Mouse (Mus musculus) skeletal muscle tissue, adult 2 months (tissue): ENCODE measurements around the gene Slx1b.
"Not testable (repeated sequence)": the region's sequence is repeated elsewhere in the genome, so short reads cannot be mapped to it uniquely, and the experiment has no call there.

Experiments used
- DNase-seq: peaks from one replicate; pipeline ENCODE4 v3.0.0-alpha.2; 2012; ENCODE audit warnings: low read depth, low spot score

Slx1b gene

DNA sequence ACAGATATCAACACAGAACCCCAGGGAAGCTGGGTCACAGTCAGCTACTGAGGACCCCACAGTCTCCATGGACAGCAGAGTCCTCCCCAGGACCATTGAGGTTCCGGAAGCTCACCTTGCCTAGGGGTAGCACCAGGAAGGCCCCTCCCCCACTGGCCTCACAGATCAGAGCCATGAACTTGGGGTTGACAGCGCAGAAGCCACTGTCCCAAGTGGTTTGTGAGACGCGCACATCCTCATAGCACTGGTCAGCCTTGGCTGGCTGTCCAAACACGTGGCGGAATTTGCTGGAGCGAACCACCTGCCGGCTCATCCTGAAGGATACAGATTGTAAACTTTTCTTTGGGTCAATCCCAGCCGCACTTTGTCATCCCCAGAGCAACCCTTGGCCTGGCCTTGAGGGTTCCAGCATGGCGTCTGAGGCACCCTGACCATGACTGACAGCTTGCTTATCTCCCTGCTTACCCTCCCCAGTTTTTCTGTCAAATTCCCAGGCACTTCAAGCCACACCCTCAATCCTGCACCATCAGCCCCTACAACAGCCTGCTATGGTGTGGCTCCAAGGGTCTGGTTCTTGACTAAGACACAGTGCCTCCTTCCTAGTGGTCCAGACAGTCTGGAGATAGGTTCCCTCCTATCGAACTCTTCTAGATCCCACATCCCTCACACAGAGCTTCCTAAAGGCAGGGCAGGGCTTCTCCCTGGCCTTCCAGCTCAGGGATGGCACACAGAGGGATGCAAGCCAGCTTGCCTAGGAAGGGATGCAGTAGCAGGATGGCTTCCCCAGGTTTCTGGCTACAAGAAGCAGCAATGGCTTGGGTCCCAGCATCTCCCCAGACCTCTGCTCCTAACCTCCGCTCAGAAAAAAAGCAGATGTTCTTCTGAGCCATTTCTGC is 7.5 kb upstream of the Slx1b start:
- no peak for DNase-seq

DNA sequence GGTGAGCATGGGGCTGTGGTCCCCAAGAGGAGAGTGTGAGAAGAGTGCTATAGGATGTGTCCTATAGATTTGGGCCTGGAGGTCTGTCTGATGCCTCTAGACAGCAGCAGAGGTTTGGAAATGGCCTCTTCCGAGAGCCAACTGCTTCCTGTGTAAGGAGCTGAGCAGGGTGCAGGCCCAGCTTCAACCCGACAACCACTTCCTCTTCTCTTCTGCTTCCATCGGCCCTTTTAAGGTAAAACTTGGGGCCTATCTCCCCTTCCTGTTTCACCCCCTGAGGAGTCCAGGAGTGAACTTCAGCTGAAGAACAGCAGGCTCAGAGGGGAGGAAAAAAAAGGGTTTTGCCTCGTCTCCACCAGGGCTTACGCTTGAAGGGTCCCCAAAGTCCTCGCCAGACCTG is 6.8 kb upstream of the Slx1b start:
- no peak for DNase-seq

DNA sequence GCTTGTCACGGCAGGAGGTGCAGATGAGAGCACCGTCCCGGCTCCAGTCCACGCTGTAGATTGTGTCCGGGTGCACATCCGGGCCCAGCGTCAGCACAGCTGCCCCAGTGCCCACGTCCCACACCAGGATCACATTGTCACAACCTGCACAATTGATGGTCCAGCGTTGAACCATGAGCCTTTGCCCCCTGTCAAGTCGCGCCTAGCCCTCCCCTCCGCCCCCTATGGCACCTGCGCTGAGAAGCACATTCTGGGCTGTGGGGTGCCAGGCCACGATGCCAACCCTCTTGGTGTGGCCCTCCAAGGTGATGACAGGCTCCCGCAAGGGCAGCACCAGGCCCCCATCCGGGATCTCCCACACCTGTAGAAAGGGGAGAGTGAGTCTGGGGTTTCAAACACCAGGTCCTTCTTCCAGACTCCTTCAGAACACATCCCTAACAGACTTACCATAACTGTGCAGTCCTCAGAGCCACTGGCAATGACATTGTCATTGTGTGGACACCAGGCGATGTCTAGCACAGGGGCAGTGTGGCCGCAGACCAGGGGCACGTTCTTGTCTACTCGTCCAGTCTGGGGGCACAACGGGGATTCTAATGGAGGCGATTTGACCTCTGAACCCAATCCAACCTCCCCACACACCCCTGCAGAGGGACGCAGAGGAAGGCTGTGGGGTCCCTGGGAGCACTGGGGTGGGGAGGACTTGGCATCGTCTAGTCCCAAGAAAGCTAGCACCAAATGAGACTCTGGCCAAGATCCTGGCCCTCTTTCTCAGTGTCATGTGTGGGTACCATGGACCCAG is 6.2 kb upstream of the Slx1b start:
- no peak for DNase-seq

- peak; percentile 54 for DNase-seq
These were observed 5.5 kb upstream of the Slx1b start for GRCm38 (mm10) chr7:126701070-126701469.

DNA sequence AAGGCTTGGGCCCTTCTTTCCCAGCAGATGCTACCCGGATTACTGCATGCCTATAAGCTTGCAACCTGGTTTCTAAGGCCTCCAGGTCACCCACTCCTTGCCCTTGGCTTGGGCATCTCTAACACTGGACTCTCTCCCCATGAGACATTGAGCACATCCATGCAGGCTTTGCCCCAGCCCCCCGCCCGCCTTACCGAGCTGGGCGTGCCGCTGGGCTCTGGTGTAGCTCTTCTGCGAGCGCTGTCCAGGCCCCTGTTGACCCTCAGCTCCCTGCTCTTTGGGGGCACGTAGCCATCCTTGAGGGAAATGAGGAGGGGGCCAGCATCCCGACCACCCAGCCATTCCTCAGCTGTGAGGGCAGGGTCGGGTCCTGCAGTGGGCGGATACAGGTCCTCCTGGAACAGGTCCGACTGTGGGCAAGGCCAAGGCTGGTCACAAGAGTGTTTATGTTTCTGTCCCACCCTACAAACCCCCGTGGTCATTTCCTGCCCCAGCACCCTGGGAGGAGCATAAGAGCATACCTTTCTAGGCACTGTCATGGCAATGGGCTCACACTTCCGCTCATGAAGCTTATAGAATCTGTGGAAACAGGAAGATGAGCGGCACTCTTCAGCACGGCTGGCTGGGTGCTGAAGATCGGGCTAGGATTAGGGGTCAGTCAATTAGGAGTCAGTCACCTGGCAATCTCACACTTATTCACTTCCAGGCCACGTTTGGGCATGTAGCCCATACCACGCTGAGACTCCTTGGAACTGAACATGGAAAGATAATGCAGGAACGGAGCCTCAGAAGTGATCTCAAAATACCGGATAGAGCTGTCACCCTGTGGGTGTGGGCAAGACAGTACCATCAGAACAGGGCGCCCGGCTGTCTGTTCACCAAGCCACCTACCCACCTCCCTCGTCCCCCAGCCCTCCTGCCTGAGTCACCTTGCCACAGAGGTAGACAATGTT is 4.8 kb upstream of the Slx1b start:
- no peak for DNase-seq

GRCm38 (mm10) chr7:126697838-126698237 is 2.3 kb upstream of the Slx1b start:
- no peak for DNase-seq

- no peak for DNase-seq
These were observed 1.3 kb upstream of the Slx1b start for GRCm38 (mm10) chr7:126696886-126697285.

DNA sequence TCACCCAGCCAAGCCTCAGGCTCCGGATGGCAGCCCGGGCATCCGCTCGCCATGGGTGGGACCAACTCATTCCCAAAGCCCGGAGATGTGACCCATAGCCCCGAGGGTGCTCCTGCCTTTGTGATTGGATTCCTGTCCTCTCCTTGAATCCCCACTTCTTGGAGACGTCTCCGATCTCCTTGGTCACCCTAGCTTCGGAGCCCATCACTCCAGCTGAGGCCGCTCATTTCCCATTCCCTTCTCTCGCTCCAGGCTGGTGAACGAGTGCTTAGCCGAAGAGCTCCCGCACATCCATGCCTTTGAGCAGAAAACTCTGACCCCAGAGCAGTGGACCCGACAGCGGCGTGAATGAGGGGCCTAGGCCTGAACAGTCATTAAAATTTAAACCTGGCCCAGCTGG is 719 bp upstream of the Slx1b start:
- no peak for DNase-seq

DNA sequence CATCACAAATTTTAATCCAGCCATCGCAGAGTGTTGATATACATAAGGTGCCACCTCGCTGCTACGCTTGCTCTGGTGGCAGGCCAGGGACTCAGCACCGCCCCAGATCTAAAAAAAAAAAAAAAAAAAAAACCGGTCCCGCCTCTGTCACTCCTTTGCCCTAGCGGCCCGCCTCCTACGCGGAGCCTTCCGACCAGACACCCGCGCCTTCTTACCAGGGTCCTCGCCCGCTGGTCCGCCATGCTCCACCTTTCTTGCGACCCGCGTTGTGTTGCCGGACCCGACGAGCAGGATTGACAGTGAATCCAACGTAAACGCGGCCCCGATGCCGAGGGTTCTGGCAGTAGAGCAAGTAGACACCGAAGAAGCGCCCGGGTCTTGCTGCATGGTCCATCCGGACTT is 373 bp downstream of the Slx1b start, which contains the start of gene Bola2:
TSS of gene Bola2 (plus strand) at position 192 of the 402 bp plus-strand sequence.
- peak; percentile 76 for DNase-seq

- no peak for DNase-seq
These were observed 1.0 kb downstream of the Slx1b start for GRCm38 (mm10) chr7:126694441-126695051.

GRCm38 (mm10) chr7:126693781-126694180 is 1.8 kb downstream of the Slx1b start:
- DNase-seq, result no peak

- peak; percentile 74 for DNase-seq
These were observed 2.3 kb downstream of the Slx1b start for GRCm38 (mm10) chr7:126693256-126693655.

- no peak for DNase-seq
These were observed 3.2 kb downstream of the Slx1b start for GRCm38 (mm10) chr7:126692426-126692825.

- DNase-seq, result no peak
These were observed 3.9 kb downstream of the Slx1b start for GRCm38 (mm10) chr7:126691676-126692075.

DNA sequence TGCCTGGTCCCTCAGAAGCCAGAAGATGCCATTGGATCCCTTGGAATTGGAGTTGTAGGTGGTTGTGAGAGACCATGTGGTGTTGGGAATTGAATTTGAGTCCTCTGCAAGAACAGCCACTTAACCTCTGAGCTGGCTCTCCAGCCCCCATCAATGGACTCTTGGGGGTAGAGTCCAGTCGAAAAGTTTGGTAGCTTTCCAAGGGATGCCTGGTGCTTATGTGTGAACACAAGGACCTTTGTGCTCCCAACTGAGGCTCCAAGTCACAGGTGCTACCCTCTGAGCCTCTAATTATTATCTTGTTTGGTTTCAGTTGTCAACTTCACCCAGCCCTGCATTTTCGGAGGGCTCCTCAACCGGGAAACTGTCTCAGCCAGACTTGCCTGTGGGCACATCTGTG is 4.8 kb downstream of the Slx1b start:
- DNase-seq, result no peak

DNA sequence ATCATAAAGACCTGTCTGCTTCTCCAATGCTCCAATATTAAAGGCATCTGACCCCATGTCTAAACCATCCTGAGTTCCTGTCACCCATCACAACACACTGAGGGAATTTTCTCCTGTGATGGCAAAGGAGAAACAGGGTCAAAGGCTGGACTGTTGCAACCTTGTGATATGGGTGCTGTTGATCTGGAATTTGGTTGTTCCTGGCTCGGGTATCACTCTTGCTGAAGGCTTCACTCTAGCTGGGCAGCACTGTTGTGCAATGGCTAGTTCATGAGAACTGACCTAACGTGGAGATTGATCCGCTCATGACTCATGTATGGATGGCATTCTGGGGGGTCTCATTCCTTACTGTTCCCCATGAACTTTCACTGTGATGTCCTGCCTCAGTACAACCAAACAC is 6.6 kb downstream of the Slx1b start:
- no peak for DNase-seq

GRCm38 (mm10) chr7:126688156-126688555 is 7.4 kb downstream of the Slx1b start:
- not testable (repeated sequence) for DNase-seq

- no peak for DNase-seq
These were observed 14.4 kb downstream of the Slx1b start for GRCm38 (mm10) chr7:126681221-126681620.

- DNase-seq, result no peak
These were observed 15.9 kb downstream of the Slx1b start for GRCm38 (mm10) chr7:126679683-126680082.

- no peak for DNase-seq
These were observed 16.8 kb downstream of the Slx1b start for GRCm38 (mm10) chr7:126678545-126679341.
